Mouse (Mus musculus) bone marrow macrophage, adult 2 months (primary cell): ENCODE measurements at regions not wholly inside any gene's neighbourhood (a gene's known extent, or its start where the extent isn't known, plus 50 kb on each side); places are given as distances from the start of the nearest gene placed in this dataset.

ENCODE experiments used
- CTCF ChIP-seq: IDR thresholded peaks from 2 replicates; pipeline ENCODE4 v1.5.1; 2012; ENCODE audit warnings: low read depth, mild to moderate bottlenecking, low read length, moderate library complexity
- POLR2A ChIP-seq: IDR thresholded peaks from 2 replicates; pipeline ENCODE4 v1.6.1; 2012; ENCODE audit warnings: mild to moderate bottlenecking, low read depth, low read length, borderline replicate concordance

GRCm38 (mm10) chr10:96370547-96371320 lies 234.3 kb downstream of the Gm5426 start:
- TF ChIP-seq POLR2A, result no peak
- no peak for TF ChIP-seq CTCF
